Mouse (Mus musculus) spleen, adult 18-20 months (tissue): Measurements from ENCODE around the gene Gm42417.
"Not testable (repeated sequence)": the region's sequence is repeated elsewhere in the genome, so short reads cannot be mapped to it uniquely, and the experiment has no call there.

Source experiments
- DNase-seq, 2 experiments: peaks; one replicate each; pipeline ENCODE4 v3.0.0; 2022; ENCODE audit warnings: mixed read lengths in 2 of 2

Gm42417 gene

DNA sequence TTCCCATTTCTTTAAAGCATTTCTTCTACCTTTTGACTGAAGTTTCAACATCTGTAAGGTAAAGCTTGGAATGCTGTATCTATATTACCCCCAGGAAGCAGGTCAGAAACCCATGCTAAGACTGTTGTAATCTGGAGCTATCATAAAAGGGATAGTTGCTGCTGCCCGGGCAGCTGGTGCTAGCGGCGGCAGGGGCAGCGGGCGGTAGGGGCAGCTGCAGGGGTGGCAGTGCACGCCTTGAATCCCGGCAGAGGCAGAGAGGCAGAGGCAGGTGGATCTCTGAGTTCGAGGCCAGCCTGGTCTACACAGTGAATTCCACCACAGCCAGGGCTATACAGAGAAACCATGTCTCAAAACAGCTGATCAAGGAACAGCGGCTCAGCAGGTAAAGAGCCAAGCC, 3.7 kb upstream of the Gm42417 start:
- no peak for DNase-seq

DNA sequence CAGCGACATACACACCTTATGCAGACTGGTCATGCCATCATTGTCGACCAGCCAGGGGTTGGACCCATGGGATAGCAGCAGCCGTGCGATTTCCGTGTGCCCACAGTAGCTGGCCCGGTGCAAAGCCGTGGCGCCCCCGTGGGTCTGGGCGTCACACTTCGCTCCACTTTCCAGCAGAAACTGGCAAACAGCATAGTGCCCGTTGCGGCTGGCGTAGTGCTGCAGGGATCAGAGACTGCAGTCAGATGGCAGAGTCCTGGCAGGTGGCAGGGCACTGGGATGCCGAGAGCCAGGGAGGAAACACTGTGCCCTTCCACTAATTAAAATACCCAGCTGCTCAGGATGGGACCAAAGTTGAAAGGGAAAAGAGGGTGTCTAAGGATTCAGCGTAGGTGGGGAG, 2.6 kb upstream of the Gm42417 start:
- no peak for DNase-seq

DNA sequence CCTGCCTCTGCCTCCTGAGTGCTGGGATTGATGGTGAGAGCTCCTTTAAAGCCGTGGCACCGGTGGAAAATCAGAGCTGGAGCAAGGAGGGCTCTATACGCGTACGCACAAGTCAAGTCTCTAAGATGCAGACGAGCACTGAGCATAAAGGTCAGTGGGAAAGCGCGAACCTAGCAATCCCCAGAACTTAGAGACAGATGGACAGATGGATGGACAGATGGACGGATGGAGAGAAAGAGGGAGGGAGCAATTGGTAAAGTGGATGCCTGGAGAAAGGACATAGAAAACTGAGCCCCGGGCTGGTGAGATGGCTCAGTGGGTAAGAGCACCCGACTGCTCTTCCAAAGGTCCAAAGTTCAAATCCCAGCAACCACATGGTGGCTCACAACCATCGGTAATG, 1.6 kb upstream of the Gm42417 start:
- DNase-seq: no peak

DNA sequence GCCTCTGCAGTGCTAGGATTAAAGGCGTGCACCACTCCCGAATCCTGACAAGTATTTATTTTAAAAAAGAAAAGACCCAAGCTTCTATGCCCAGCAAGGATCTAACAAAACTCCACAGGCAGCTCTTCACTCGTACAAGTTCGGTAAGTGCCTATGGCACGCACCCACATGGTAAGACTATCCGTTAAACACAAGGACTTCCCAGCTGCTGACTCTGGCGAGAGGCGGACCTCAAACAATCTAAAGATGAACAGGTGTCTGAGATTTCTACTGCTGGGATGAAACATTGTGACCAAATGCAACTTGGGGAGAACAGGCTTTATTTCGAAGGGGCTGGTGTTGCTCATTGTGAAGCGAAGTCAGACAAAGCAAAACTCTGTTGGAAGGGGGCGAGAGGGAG, 903 bp upstream of the Gm42417 start:
- no peak for DNase-seq

DNA sequence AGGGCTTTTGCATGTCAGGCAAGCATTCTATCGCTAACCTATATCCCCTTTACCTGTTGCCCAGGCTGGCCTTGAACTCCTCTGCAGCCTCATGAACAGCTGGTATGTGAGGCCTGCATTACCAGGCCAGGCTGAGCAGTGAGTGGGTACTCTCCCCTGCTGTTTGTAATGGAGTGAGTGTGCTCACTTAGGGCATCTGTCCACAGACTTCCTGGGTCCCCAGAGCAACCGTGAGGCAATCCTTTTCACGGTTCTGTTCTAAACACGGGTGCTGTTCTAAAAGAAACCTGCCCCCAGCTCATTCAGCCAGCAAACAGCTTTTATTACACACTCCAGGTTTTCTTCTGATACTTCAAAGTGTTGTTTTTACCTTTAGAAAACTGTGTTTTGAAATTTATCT, 502 bp downstream of the Gm42417 start:
- DNase-seq: no peak

DNA sequence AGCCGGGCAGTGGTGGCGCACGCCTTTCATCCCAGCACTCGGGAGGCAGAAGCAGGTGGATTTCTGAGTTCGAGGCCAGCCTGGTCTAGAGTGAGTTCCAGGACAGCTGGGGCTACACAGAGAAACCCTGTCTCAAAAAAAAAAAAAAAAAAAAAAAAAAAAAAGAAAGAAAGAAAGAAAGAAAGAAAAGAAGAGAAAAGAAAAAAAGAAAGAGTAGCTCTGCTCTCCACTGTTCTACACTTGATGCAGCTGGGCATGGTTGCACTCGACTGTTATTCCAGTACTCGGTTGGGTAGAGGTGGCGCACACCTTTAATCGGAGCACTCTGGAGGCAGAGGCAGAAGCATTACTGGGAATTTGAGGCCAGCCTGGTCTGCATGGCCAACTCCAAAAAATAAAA, 2.4 kb downstream of the Gm42417 start, which contains the start of gene Ankrd23:
Gene Ankrd23, minus strand, starts transcription at position 101 of the 400 bp plus-strand sequence.
- DNase-seq: not testable (repeated sequence)

DNA sequence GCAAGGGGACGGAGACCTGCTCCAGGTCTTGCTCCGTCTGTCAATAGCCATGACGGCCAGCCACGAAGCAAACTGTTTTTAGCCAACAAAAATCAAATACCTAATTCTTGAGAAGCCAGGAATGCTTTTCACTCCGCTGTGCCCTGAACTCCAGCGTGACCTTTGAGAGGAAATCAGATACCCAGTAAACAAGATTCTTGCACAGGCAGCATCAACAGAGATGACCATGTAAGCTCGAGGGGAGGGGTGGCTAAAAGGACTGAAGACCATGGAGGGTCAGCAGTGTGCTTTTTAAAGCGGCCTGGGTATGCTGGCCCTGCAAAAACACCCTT, 2.9 kb downstream of the Gm42417 start:
- DNase-seq: no peak

DNA sequence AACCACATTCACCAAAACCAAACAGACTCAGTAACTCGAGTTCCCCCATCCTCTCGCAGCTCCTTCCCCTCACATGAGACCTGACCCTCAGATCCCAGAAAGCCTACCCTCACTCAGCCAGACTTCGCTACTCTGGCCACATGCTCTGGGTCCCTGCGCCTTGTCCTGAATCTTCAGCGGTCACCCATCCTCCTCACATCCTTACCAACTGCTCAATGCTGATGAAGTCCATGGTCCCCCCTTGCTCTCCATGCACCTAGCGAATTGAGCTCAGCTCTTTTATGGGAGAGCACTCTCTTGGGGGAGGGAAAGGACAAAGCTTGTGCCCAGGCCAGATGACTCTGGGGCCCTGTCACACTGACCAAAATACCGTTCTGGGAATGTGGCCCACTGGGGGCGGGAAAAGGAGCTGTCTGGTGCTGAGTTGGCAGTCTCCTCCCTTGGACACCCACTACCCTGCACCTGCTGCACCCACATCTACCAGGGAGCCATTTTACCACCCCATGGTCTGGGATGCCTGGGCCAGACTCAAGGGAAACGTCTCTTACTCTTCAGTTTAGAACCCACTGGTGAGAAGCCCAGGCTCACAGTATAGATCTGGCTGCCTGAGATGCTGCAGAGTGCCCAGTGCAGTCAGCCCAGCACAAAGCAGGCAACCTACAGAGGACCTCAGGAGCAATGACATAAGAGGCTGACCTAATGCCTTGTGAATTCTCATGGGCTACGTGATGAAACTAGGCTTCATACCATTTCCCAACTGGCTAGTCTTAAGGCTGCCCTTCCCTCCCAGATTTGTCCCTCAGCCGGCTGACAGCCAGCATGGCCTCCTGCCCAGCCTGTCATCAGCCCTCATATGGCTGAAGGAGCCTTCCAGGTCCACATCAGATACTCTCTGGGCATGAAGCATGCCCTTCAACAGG, 3.5 kb downstream of the Gm42417 start:
- DNase-seq: no peak

DNA sequence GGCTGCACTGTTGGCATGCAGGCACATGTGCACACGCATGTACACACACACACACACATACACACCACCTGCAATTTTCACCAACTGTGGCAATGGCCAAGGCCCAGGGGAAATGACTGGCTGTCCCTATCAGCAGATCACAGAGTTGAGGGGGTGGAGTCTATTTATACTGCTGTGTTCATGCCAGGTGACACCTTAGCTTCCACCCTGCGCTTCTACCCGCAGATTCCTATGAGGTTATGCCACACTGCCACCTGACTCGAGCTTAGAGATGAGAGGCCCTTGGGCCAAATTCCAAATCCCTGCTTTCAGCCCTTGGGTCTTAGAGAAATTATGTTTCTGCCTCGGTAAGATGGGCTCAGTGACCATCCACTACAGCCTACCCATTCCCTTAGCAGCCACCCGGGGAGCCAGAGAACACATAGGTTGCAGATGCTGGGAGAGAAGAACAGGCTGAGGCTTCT, 4.6 kb downstream of the Gm42417 start:
- DNase-seq: no peak

DNA sequence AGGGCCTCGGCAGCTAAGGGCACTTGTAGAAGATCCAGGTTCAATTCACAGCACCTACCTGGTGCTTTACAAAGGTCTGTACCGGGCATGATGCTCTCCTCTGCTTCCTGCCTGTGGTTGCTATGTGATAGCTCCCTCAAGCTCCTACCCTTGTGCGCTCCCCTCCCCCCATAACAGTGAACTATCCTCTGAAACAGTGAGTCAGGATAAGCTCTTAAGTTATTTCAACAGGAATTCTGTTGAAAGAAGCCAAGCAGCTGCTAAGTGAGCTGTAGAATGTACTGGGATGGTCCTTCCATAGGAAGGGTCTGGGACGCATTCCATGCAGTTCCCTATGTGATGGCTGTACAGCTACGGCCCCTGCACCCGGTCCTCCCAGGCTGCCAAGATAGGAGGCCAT, 5.7 kb downstream of the Gm42417 start:
- DNase-seq: no peak

DNA sequence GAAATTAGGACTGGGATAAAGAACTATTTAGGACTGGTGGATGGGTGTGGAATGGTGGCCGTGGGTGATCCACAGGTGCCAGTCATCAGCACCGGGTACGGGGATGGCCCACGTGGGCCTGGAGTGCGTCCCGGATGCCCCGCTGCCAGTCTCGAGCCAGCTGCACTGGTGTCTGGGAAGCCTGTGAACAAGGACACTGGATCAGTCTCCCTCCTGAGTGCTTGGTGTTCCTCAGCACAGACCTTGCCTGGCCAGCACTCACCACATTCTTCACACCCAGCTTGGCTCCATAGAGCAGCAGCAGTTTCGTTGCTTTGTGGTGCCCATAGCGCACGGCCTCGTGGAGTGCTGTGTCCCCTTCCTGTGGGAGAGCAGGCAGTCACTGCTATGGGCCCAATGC, 7.8 kb downstream of the Gm42417 start:
- DNase-seq: no peak

DNA sequence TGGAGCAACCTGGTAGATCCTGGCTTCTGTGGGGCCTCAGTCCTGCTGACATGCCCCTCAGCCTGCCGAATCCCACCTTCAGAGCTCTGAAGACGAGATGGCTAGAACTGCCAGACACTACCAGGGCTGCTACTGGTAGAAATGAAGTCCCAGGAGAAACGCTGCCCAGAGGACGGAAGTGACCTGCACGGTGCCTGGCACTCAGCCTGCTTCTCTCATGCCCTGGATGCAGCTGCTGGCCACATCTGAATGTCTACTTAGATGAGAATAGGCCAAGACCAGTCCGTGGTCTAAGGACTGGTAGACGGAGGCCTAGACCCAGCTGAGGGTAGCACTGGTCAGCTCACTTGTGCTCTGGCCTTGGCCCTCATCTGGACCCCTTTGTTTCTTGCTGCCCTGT, 8.3 kb downstream of the Gm42417 start:
- no peak for DNase-seq

DNA sequence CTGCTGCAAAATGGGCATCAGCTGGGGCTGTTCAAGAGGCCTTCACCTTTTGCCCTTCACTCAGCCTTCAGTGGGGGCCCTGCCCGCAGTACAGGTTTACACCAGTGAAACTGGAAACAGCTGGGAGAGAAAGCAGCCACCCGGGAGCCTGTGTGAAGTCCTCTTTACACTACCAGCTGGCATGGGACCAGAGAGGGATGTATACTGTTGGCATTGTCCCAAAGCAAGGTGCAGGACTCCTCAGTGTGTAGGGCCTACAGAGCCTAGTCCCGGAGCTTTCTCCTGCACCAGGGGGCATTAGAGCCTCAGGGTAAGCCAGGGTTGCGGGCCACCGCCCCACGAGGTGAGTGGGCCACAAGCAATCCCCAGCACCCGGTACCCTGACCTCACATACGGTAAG, 8.7 kb downstream of the Gm42417 start:
- DNase-seq: no peak

DNA sequence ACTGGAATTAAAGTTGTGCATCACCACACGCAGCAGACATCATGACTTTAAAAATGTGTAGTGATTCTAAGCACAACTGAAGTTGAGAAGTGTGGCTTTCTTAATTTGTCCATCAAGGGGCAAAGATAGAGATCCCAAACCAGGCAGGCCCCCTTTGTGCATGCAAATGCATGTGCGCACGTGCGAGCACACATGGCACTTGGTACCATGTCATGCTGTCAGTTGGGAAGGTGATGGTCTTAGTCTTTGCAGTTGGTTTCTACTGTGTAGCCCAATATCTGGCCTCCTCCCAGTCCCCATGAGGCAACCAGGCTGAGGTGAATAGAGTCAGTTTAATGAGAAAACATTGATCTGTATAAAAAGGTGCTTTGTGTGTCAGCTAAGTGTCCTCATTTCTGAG, 9.4 kb downstream of the Gm42417 start:
- no peak for DNase-seq

DNA sequence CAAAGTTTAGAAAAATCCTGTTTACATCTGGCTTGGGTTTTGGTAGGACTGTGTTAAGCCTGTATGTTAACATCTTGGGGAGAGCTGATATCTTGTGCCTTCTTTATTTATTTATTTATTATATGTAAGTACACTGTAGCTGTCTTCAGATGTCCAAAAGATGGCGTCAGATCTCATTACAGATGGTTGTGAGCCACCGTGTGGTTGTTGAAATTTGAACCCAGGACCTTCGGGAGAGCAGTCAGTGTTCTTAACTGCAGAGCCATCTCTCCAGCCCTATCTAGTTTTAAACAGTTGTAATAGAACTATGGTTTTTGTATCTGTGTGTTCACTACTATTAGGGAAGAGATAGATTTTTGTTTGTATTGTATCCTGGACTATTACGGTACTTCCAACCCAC, 10.0 kb downstream of the Gm42417 start:
- DNase-seq: no peak

DNA sequence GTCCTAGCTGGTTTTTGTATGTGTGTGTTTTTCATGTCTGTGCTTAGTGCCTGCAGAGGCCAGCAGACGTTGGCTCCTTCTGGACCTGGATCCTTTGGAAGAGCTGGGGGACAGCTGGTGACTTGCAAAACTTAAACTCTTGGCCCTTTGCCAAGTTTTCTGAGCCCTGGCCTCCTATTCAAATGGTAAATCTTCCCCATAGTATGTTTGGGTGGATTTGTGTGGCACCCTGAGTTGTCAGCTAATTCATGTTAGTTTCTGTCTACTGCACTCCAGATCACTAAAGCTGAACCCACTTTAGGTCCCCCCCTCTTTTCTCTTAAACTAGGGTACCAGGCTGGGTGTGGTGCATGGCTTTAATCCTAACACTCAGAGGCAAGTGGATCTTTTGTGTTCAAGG, 10.9 kb downstream of the Gm42417 start:
- no peak for DNase-seq

DNA sequence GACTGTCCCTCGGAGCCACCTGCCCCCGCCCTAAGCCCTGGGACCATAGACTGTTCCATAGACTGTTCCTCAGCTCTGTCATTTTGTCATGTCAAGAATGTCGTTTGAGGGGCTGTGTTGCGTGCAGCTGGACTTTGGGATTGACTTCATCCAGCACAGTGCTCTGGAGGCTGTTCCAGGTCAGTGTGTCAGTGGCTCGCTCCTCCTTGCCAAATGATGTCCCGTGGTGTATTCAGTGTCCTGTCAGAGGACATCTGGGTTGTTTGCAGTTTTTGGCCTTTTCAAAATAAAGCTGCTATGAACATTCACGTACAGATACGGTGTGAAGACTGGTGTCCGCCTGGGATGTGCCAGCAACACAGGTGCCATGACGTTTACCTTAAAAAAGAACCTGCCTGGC, 12.3 kb downstream of the Gm42417 start:
- DNase-seq: no peak

DNA sequence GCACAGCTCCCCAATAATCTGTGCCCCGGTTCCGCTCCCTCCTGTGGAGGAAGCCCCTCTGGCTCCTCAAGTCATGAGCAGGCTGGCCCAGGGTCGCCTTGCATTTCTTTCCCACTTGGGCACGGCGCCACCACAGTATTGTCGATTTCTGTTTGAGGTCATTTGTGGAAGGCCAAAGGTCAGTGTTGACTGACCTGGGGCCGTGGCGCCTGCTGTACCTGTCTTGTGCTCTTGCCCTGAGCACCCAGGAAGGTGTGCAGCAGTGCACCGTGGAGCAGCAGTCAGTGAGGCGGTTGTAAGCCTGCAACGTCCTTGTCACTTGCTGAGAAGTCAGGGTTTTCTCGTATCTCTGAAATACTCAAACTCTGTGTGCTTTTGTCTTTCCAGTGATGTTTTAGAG, 13.5 kb downstream of the Gm42417 start:
- DNase-seq: no peak

DNA sequence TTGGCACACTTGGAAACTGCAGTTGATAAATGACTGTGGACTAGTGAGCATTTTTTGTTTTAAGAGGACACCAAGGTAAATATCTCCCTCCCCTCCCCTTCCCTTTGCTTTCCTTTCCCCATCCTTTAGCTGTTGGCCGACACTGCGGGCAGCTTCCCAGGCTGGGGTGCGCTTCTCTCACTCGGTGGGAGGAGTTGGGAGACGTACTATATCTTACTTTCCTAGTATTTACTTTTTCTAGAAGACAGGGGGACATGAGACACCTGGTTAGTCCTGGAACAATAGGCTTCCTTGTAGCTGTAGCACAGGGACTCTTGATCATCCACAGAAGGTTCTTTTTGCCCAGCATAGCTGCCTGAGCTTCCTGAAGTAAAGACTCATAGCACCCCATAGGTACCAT, 15.2 kb downstream of the Gm42417 start:
- no peak for DNase-seq

DNA sequence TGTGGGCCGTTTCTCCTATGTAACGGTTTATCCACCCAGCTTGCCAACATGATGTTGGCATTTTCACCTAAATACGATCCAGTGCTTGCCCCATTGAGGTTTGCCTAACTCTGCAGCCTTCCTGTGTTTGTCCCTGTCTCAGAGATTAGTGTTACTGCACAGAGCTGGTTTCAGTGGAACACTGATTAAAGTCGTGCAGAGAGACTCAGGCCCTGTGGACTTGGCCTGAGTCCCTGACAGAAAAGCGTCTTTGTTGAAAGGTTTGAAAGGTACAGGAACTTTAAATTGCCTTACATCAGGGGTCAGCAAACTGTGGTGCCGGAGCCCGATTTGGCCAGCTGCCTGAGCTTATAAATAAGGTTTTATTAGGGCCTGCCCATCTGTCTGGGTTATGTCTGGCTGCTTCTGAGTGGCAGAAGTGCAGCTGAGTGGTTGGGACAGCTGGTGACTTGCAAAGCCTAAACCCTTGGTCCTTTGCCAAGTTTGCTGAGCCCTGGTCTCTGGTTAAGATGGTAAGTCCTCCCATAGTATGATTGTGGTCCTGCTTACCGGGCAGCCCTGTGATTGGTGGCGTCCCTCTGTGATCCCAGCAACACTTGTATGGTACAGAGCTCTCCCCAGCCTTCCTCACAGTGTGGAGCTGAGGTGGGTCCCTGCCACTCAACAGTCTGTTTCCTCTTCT, 15.8 kb downstream of the Gm42417 start:
- no peak for DNase-seq

DNA sequence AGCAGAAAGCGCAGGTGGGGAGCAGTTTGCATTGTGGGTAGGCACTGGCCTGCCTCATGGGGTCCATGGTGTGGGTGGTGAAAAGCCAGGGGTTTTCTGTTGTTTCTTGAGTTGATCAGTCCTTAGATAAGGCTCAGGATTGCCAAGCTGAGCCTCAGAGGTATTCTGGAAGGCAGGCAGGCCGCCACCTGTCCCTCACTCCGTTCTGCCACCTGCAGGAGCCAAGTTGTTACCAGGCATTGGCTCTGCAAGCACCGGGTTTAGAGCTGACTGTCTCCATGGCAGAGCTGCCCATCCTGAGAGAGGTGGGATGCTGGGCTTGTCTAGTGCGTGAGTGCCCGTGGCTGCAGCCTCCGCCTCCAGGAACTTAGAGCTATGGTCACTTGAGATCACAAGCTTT, 17.0 kb downstream of the Gm42417 start:
- no peak for DNase-seq

DNA sequence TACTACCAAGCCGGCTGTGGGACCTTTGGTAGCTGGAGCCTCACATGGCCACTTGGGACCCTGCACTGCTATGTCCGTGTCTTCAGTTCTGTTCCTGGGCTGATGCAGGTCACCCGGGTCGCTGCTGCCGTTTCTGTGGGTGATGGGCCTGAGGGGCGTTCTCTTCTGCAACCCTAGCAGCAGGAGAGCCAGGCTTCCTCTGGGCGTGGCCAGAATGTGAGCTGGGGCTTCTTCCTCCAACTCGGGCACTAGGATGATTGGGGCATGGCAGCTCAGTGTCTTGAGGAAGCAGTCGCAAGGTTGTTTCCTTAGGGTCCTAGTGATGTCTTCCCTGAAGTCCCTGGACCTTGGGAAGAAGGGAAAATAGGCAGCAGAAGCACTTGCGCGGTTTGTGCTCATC, 19.6 kb downstream of the Gm42417 start:
- no peak for DNase-seq

DNA sequence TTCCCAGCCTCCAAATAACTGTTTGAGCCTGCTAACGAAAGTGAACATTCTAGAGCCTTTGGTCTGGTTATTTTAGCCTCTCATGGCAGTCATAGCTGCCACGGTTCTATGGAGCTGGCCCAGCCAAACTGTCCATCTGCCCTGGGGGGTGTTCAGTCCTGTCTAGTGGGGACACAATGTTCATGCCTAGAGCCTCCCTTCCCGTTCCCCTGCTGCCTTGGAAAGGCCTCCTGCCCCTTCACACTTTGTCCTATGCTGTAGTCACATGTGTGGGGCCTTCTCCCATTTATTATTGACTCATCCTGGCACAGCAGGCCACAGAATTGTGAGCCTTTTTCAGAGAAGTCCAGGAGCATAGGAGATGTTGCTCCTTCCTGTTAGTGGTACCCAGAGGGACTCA, 21.0 kb downstream of the Gm42417 start:
- no peak for DNase-seq

DNA sequence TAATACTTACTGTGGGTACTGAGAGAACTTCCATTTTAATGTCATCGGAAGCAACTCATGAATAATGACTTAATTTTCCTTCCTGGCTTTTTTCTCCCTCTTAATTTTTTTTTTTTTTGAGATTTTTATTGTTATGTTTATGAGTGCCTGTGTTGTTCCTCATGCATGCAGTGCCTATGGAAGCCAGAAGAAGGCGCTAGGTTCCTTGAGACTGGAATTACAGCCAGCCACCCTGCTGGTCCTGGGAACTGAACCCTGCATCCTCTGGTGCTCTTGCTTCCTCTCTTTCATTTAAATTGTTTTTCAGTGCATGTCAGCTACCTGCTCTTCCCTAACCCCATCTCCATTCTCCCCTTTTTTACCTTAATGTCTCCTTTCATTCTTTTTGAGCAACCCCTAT, 25.5 kb downstream of the Gm42417 start:
- no peak for DNase-seq

DNA sequence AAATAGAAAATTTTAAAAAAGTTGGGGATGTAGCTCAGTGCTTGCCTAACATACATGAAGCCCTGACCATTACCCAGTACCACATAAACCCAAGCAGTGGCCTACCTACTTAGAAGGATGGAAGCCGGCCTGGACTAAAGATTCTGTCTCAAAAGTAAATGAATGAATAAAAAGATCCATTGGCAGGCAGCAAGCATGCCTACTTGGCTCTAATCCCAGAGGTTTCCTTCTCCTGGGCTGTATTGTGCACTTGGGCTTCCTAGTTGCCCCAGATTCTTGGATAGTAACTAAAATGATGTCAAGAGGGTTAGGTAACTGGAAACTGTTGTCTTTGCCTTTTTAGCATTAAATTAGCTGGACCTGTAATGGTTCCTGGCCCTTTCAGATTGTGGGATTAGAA, 25.9 kb downstream of the Gm42417 start:
- no peak for DNase-seq
